Mouse (Mus musculus) testis, adult 2 months (tissue): ENCODE results near the gene Slc35g2. TPM values are rescaled to one million over a fixed set of nuclear protein-coding genes. Genes with fewer than 3 reads are reported as not detected.

Experiments used
- H3K27ac ChIP-seq: fragments of 200-500 bp; 2 replicates; pipeline ENCODE4 v1.5.1; 2012; ENCODE audit warnings: low read depth, low read length; ENCODE audit not compliant: control insufficient read depth, insufficient read depth
- H3K27me3 ChIP-seq: fragments of 200-500 bp; 2 replicates; pipeline ENCODE4 v1.6.1; 2012; ENCODE audit warnings: mild to moderate bottlenecking, low read length, moderate library complexity; ENCODE audit not compliant: control insufficient read depth, insufficient read depth
- H3K36me3 ChIP-seq: fragments of 200-500 bp; 2 replicates; pipeline ENCODE4 v1.6.1; 2012; ENCODE audit warnings: mild to moderate bottlenecking, low read length; ENCODE audit not compliant: control insufficient read depth, insufficient read depth
- H3K4me1 ChIP-seq: fragments of 200-500 bp; 2 replicates; pipeline ENCODE4 v1.6.1; 2012; ENCODE audit warnings: low read length; ENCODE audit not compliant: control insufficient read depth, insufficient read depth
- H3K4me3 ChIP-seq: fragments of 200-500 bp; 2 replicates; pipeline ENCODE4 v1.5.1; 2012; ENCODE audit warnings: low read depth, mild to moderate bottlenecking, low read length, moderate library complexity, mixed read lengths; ENCODE audit not compliant: control insufficient read depth
- CTCF ChIP-seq: fragments of 200-500 bp; IDR thresholded peaks from 2 replicates; pipeline ENCODE4 v1.5.1; 2012; ENCODE audit warnings: low read depth, mild to moderate bottlenecking, inconsistent platforms, low read length, moderate library complexity; ENCODE audit not compliant: control insufficient read depth, insufficient read depth, insufficient replicate concordance
- POLR2A ChIP-seq: fragments of 200-500 bp; IDR thresholded peaks from 2 replicates; pipeline ENCODE4 v1.6.1; 2012; ENCODE audit warnings: low read depth, mild to moderate bottlenecking, inconsistent platforms, low read length, moderate library complexity; ENCODE audit not compliant: control insufficient read depth
- polyA plus RNA-seq: library from polyadenylated mRNA; depleted of rRNA; stranded (reverse); fragments of >200 nt; gene quantifications from 2 replicates; pipeline ENCODE4 v1.2.3, GENCODE M21; 2012

The Slc35g2 gene
- polyA plus RNA-seq, 1 experiment = 1.1 TPM

- no peak overlapping the region for H3K4me3 ChIP-seq
- no peaks in the 10 kb centered on the region for H3K27me3 ChIP-seq
- no peak overlapping the region for H3K27ac ChIP-seq
- no peak for TF ChIP-seq POLR2A
- TF ChIP-seq CTCF = no peak
- no peaks in the 10 kb centered on the region for H3K36me3 ChIP-seq
- no peaks in the 10 kb centered on the region for H3K4me1 ChIP-seq
Observed at GRCm38 (mm10) chr9:100558023-100558573, 12.8 kb downstream of the Slc35g2 start.

GRCm38 (mm10) chr9:100555686-100556085, 15.2 kb downstream of the Slc35g2 start:
- no peaks in the 10 kb centered on the region for H3K36me3 ChIP-seq
- TF ChIP-seq CTCF (no peak), POLR2A (no peak)
- H3K4me1 ChIP-seq = peaks cover 3% of the 10 kb centered on the region

GRCm38 (mm10) chr9:100548313-100548712, 22.6 kb downstream of the Slc35g2 start:
- Histone ChIP-seq H3K4me1 (peaks cover 3% of the 10 kb centered on the region), H3K27ac (no peak overlapping the region), H3K27me3 (no peaks in the 10 kb centered on the region), H3K36me3 (no peaks in the 10 kb centered on the region), H3K4me3 (no peak overlapping the region)
- TF ChIP-seq POLR2A (no peak), CTCF (no peak)

More at GRCm38 (mm10) chr9:100555686-100556085, 15.2 kb downstream of the Slc35g2 start:
- Histone ChIP-seq H3K4me3 (no peak overlapping the region), H3K27ac (no peak overlapping the region), H3K27me3 (no peaks in the 10 kb centered on the region)

GRCm38 (mm10) chr9:100546594-100546910, 24.3 kb downstream of the Slc35g2 start:
- H3K4me3 ChIP-seq = peak overlapping the region; percentile 97
- no peaks in the 10 kb centered on the region for H3K36me3 ChIP-seq
- H3K27me3 ChIP-seq = no peaks in the 10 kb centered on the region
- H3K4me1 ChIP-seq = peaks cover 3% of the 10 kb centered on the region
- TF ChIP-seq POLR2A (no peak), CTCF (no peak)
- H3K27ac ChIP-seq = peak overlapping the region; percentile 88

- Histone ChIP-seq H3K36me3 (no peaks in the 10 kb centered on the region), H3K4me1 (no peaks in the 10 kb centered on the region; the same call in 1 of the 2 replicates), H3K4me3 (peak within 1 kb of the TSS; percentile 97), H3K27ac (peak within 1 kb of the TSS; percentile 99), H3K27me3 (no peaks in the 10 kb centered on the region)
- TF ChIP-seq POLR2A (peak; percentile 93), CTCF (peak; percentile 43; the same call in 1 of the 2 replicates)
Observed at GRCm38 (mm10) chr9:100545715-100546593, 24.9 kb downstream of the Slc35g2 start, which contains the start of gene Nck1. Nck1 (minus strand) TSS chr9:100546134.

GRCm38 (mm10) chr9:100544948-100545714, 25.8 kb downstream of the Slc35g2 start:
- Histone ChIP-seq H3K27ac (peak overlapping the region; percentile 99), H3K27me3 (no peaks in the 10 kb centered on the region)
- TF ChIP-seq CTCF (no peak), POLR2A (no peak)

GRCm38 (mm10) chr9:100535618-100536262, 35.1 kb downstream of the Slc35g2 start:
- TF ChIP-seq CTCF = no peak
- no peak for TF ChIP-seq POLR2A
- H3K36me3 ChIP-seq = no peaks in the 10 kb centered on the region
- no peak overlapping the region for H3K27ac ChIP-seq
- no peaks in the 10 kb centered on the region for H3K27me3 ChIP-seq
- no peak overlapping the region for H3K4me3 ChIP-seq
- H3K4me1 ChIP-seq = no peaks in the 10 kb centered on the region; the same call in none of the 2 replicates

More at GRCm38 (mm10) chr9:100544948-100545714, 25.8 kb downstream of the Slc35g2 start:
- Histone ChIP-seq H3K4me3 (peak overlapping the region; percentile 97), H3K4me1 (no peaks in the 10 kb centered on the region; the same call in 1 of the 2 replicates), H3K36me3 (no peaks in the 10 kb centered on the region)
